Mouse (Mus musculus) mature B cell (primary cell): Measurements from ENCODE around the gene Ifrd2.

Experiments used
- in situ Hi-C: fragments of 300-500 bp; cut with MboI; formaldehyde crosslinking; loops from 2 replicates; pipeline ENCODE4 v1.14.3; 2019

The Ifrd2 gene

DNA sequence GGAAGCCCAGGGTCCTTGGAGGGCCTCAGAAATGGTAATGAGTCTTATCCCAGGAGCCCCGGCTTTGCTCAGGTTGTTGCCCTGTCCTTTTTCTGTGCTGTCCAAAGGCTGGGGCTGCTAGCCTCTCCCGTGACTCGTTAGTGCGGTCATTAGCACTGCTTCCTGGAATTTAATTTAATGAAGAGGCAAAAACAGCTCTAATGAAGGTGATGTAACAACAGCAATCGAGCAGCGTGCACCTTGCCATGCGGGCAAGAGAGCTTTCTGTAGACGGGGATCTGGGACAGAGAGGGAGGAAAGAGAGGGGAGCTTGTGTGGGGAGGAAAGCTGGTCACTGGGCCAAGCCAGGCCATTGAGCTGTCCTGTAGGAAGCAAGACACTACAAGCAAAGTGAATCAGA is 54.2 kb downstream of the Ifrd2 start:
- in situ Hi-C loops, result no loop called here
